Mouse (Mus musculus): ENCODE measurements at regions not wholly inside any gene's neighbourhood (a gene's known extent, or its start where the extent isn't known, plus 50 kb on each side); places are given as distances from the start of the nearest gene placed in this dataset. TPM values are rescaled to one million over a fixed set of nuclear protein-coding genes. Genes with fewer than 3 reads are reported as not detected.

Small RNAs in the stretch of these regions (microRNA-seq; reads per million reads assigned to microRNA genes)
- gene Gm22368 (not detected), gene Gm44376 (not detected)
